Mouse (Mus musculus): ENCODE measurements at regions not wholly inside any gene's neighbourhood (a gene's known extent, or its start where the extent isn't known, plus 50 kb on each side); places are given as distances from the start of the nearest gene placed in this dataset.
A peak's percentile ranks its signal among the peaks of the same experiment; 100 is the strongest.

- TF ChIP-seq CTCF (IDR thresholded peaks at IDR 0.05; ENCODE audit: borderline replicate concordance, extremely low read depth, insufficient read depth, insufficient read length) (no peak), POLR2A (IDR thresholded peaks at IDR 0.05; ENCODE audit: borderline replicate concordance, extremely low read depth, insufficient read depth, insufficient read length, poor library complexity, severe bottlenecking) (no peak)
- peak; percentile 68 for DNase-seq (ENCODE audit: low read depth)
These were observed 124.7 kb upstream of the Rgma start for GRCm38 (mm10) chr7:73250593-73250992.

- TF ChIP-seq CTCF (IDR thresholded peaks at IDR 0.05; ENCODE audit: borderline replicate concordance, extremely low read depth, insufficient read depth, insufficient read length), result no peak
- TF ChIP-seq POLR2A (IDR thresholded peaks at IDR 0.05; ENCODE audit: borderline replicate concordance, extremely low read depth, insufficient read depth, insufficient read length, poor library complexity, severe bottlenecking), result no peak
- no peak for DNase-seq (ENCODE audit: low read depth)
These were observed 124.0 kb upstream of the Rgma start for GRCm38 (mm10) chr7:73251187-73251740.

GRCm38 (mm10) chr7:73254972-73255371, 120.3 kb upstream of the Rgma start:
- peak; percentile 17 for DNase-seq (ENCODE audit: low read depth)

- DNase-seq (ENCODE audit: low read depth), result no peak
- TF ChIP-seq POLR2A (IDR thresholded peaks at IDR 0.05; ENCODE audit: borderline replicate concordance, extremely low read depth, insufficient read depth, insufficient read length, poor library complexity, severe bottlenecking) (no peak), CTCF (IDR thresholded peaks at IDR 0.05; ENCODE audit: borderline replicate concordance, extremely low read depth, insufficient read depth, insufficient read length) (no peak)
These were observed 115.2 kb upstream of the Rgma start for GRCm38 (mm10) chr7:73260140-73260539.

GRCm38 (mm10) chr7:73261750-73262149, 113.6 kb upstream of the Rgma start:
- no peak for TF ChIP-seq CTCF (IDR thresholded peaks at IDR 0.05; ENCODE audit: borderline replicate concordance, extremely low read depth, insufficient read depth, insufficient read length)
- no peak for TF ChIP-seq POLR2A (IDR thresholded peaks at IDR 0.05; ENCODE audit: borderline replicate concordance, extremely low read depth, insufficient read depth, insufficient read length, poor library complexity, severe bottlenecking)
- peak; percentile 51 for DNase-seq (ENCODE audit: low read depth)

- TF ChIP-seq POLR2A (IDR thresholded peaks at IDR 0.05; ENCODE audit: borderline replicate concordance, extremely low read depth, insufficient read depth, insufficient read length, poor library complexity, severe bottlenecking) (no peak), CTCF (IDR thresholded peaks at IDR 0.05; ENCODE audit: borderline replicate concordance, extremely low read depth, insufficient read depth, insufficient read length) (no peak)
- DNase-seq (ENCODE audit: low read depth), result peak; percentile 68
These were observed 112.8 kb upstream of the Rgma start for GRCm38 (mm10) chr7:73262526-73262925.

- no peak for DNase-seq (ENCODE audit: low read depth)
- no peak for TF ChIP-seq POLR2A (IDR thresholded peaks at IDR 0.05; ENCODE audit: borderline replicate concordance, extremely low read depth, insufficient read depth, insufficient read length, poor library complexity, severe bottlenecking)
- TF ChIP-seq CTCF (IDR thresholded peaks at IDR 0.05; ENCODE audit: borderline replicate concordance, extremely low read depth, insufficient read depth, insufficient read length), result no peak
These were observed 105.7 kb upstream of the Rgma start for GRCm38 (mm10) chr7:73269626-73270025.

GRCm38 (mm10) chr7:73272787-73273186, 102.5 kb upstream of the Rgma start:
- no peak for DNase-seq (ENCODE audit: low read depth)
- TF ChIP-seq POLR2A (IDR thresholded peaks at IDR 0.05; ENCODE audit: borderline replicate concordance, extremely low read depth, insufficient read depth, insufficient read length, poor library complexity, severe bottlenecking) (no peak), CTCF (IDR thresholded peaks at IDR 0.05; ENCODE audit: borderline replicate concordance, extremely low read depth, insufficient read depth, insufficient read length) (no peak)

- no peak for TF ChIP-seq CTCF (IDR thresholded peaks at IDR 0.05; ENCODE audit: borderline replicate concordance, extremely low read depth, insufficient read depth, insufficient read length)
- TF ChIP-seq POLR2A (IDR thresholded peaks at IDR 0.05; ENCODE audit: borderline replicate concordance, extremely low read depth, insufficient read depth, insufficient read length, poor library complexity, severe bottlenecking), result no peak
- DNase-seq (ENCODE audit: low read depth), result peak; percentile 14
These were observed 99.5 kb upstream of the Rgma start for GRCm38 (mm10) chr7:73275814-73276271.

- TF ChIP-seq CTCF (IDR thresholded peaks at IDR 0.05; ENCODE audit: borderline replicate concordance, extremely low read depth, insufficient read depth, insufficient read length) (no peak), POLR2A (IDR thresholded peaks at IDR 0.05; ENCODE audit: borderline replicate concordance, extremely low read depth, insufficient read depth, insufficient read length, poor library complexity, severe bottlenecking) (no peak)
- DNase-seq (ENCODE audit: low read depth), result no peak
These were observed 96.7 kb upstream of the Rgma start for GRCm38 (mm10) chr7:73278616-73279015.

GRCm38 (mm10) chr7:73279936-73280445, 95.3 kb upstream of the Rgma start:
- peak; percentile 37 for DNase-seq (ENCODE audit: low read depth)
- no peak for TF ChIP-seq POLR2A (IDR thresholded peaks at IDR 0.05; ENCODE audit: borderline replicate concordance, extremely low read depth, insufficient read depth, insufficient read length, poor library complexity, severe bottlenecking)
- TF ChIP-seq CTCF (IDR thresholded peaks at IDR 0.05; ENCODE audit: borderline replicate concordance, extremely low read depth, insufficient read depth, insufficient read length), result no peak

GRCm38 (mm10) chr7:73286244-73286643, 89.1 kb upstream of the Rgma start:
- TF ChIP-seq CTCF (IDR thresholded peaks at IDR 0.05; ENCODE audit: borderline replicate concordance, extremely low read depth, insufficient read depth, insufficient read length) (no peak), POLR2A (IDR thresholded peaks at IDR 0.05; ENCODE audit: borderline replicate concordance, extremely low read depth, insufficient read depth, insufficient read length, poor library complexity, severe bottlenecking) (no peak)
- no peak for DNase-seq (ENCODE audit: low read depth)

All from brain, embryonic 14.5 days (tissue).